Mouse (Mus musculus): ENCODE data around the gene Fam19a4. TPM values are rescaled to one million over a fixed set of nuclear protein-coding genes. Genes with fewer than 3 reads are reported as not detected.

Gene Fam19a4
- polyA plus RNA-seq, 1 experiment from 2014 or later = 0.08 TPM

Other genes with a start within 250 kb of the Fam19a4 start
- gene Eogt, start 88.8 kb upstream of the Fam19a4 start, polyA plus RNA-seq (2016; fragmentation: Nextera tagmentation; extraction: Ambion mirVana) = 15.1 and 17.1 TPM in 2 replicates
- 28.7 and 29.9 TPM in 2 replicates for gene Tmf1, start 118.7 kb upstream of the Fam19a4 start, polyA plus RNA-seq (2016; fragmentation: Nextera tagmentation; extraction: Ambion mirVana)
- gene Uba3, start 145.2 kb upstream of the Fam19a4 start, polyA plus RNA-seq (2016; fragmentation: Nextera tagmentation; extraction: Ambion mirVana) = 79.1 and 79.3 TPM in 2 replicates
- 96.9 and 97.9 TPM in 2 replicates for gene Arl6ip5, start 150.3 kb upstream of the Fam19a4 start, polyA plus RNA-seq (2016; fragmentation: Nextera tagmentation; extraction: Ambion mirVana)
- 18.0 and 18.7 TPM in 2 replicates for gene Lmod3, start 192.3 kb upstream of the Fam19a4 start, polyA plus RNA-seq (2016; fragmentation: Nextera tagmentation; extraction: Ambion mirVana)

Data from heart, embryonic 12.5 days (tissue).